Mouse (Mus musculus) embryonic facial prominence, embryonic 13.5 days (tissue): ENCODE data around the gene Snw1. TPM values are rescaled to one million over a fixed set of nuclear protein-coding genes. Genes with fewer than 3 reads are reported as not detected.

Source experiments
- microRNA-seq: library from miRNA; unstranded; fragments of <30 nt; microRNA quantifications from one replicate; pipeline ENCODE4, GENCODE M21; 2016
- polyA plus RNA-seq: library from polyadenylated mRNA; unstranded; fragments of >200 nt; fragmentation: Nextera tagmentation; extraction: Ambion mirVana; gene quantifications from 2 replicates; pipeline ENCODE4 v1.2.1, GENCODE M21; 2015

Snw1 gene
- polyA plus RNA-seq, 1 experiment from 2014 or later = 139 TPM

Small RNA genes within 50 kb of the gene (microRNA-seq; reads per million reads assigned to microRNA genes)
- gene Mir3068 = 31.6 reads per million, percentile 41 among the genes with 10 or more reads in this experiment

Other genes starting within 250 kb of the Snw1 start
- gene Noxred1, start 233.5 kb downstream of the Snw1 start, polyA plus RNA-seq = 0.32 and 0.84 TPM in 2 replicates
- gene Vipas39, start 206.0 kb downstream of the Snw1 start, polyA plus RNA-seq = 49.6 and 52.1 TPM in 2 replicates
- gene Ahsa1, start 205.8 kb downstream of the Snw1 start, polyA plus RNA-seq = 210 and 231 TPM in 2 replicates
- gene Ism2, start 172.6 kb downstream of the Snw1 start, polyA plus RNA-seq = 1.1 and 1.6 TPM in 2 replicates
- 70.5 and 76.3 TPM in 2 replicates for gene Sptlc2, start 83.9 kb downstream of the Snw1 start, polyA plus RNA-seq
- gene Slirp, start 28.4 kb downstream of the Snw1 start, polyA plus RNA-seq = 336 and 343 TPM in 2 replicates
- gene Alkbh1, start 28.3 kb downstream of the Snw1 start, polyA plus RNA-seq = 65.9 and 76.1 TPM in 2 replicates
- gene Gm5788, start 22.4 kb upstream of the Snw1 start, polyA plus RNA-seq = not detected in 2 replicates
- not detected in 2 replicates for gene Gm8300, start 42.0 kb upstream of the Snw1 start, polyA plus RNA-seq
- not detected in 2 replicates for gene Oog1, start 130.4 kb upstream of the Snw1 start, polyA plus RNA-seq
- gene Gm4027, start 146.6 kb upstream of the Snw1 start, polyA plus RNA-seq = not detected in 2 replicates
- gene Gm16381, start 172.3 kb upstream of the Snw1 start, polyA plus RNA-seq = not detected in 2 replicates